Mouse (Mus musculus) limb, embryonic 15.5 days (tissue): ENCODE results near the gene Gm28553. TPM values are rescaled to one million over a fixed set of nuclear protein-coding genes. Genes with fewer than 3 reads are reported as not detected.
"Not testable (repeated sequence)": the region's sequence is repeated elsewhere in the genome, so short reads cannot be mapped to it uniquely, and the experiment has no call there.

Experiments used
- ATAC-seq: fragments of 200-750 bp; cut with Nextera tagmentation; 2 replicates; pipeline ENCODE4 v1.8.0; 2017; ENCODE audit warnings: low read depth, moderate TSS enrichment; ENCODE audit not compliant: insufficient number of reproducible peaks, low FRiP score, low TSS enrichment
- H3K27ac ChIP-seq: fragments of 300-500 bp; sonication (generic); 2 replicates; pipeline ENCODE4 v1.5.1; 2015; ENCODE audit warnings: moderate library complexity, mild to moderate bottlenecking, inconsistent platforms
- H3K27me3 ChIP-seq: fragments of 300-500 bp; sonication (generic); 2 replicates; pipeline ENCODE4 v1.6.1; 2015; ENCODE audit warnings: inconsistent platforms
- H3K36me3 ChIP-seq: fragments of 300-500 bp; sonication (generic); 2 replicates; pipeline ENCODE4 v1.6.1; 2015; ENCODE audit warnings: inconsistent platforms
- H3K4me1 ChIP-seq: fragments of 300-500 bp; sonication (generic); 2 replicates; pipeline ENCODE4 v1.6.1; 2015; ENCODE audit warnings: inconsistent platforms
- H3K4me2 ChIP-seq: fragments of 300-500 bp; sonication (generic); 2 replicates; pipeline ENCODE4 v1.6.1; 2015; ENCODE audit warnings: mild to moderate bottlenecking, inconsistent platforms
- H3K4me3 ChIP-seq: fragments of 300-500 bp; sonication (generic); 2 replicates; pipeline ENCODE4 v1.5.1; 2015; ENCODE audit warnings: mild to moderate bottlenecking, inconsistent platforms
- H3K9ac ChIP-seq: fragments of 300-500 bp; sonication (generic); 2 replicates; pipeline ENCODE4 v1.6.1; 2015; ENCODE audit warnings: inconsistent platforms
- H3K9me3 ChIP-seq: fragments of 300-500 bp; sonication (generic); 2 replicates; pipeline ENCODE4 v1.6.1; 2016; ENCODE audit warnings: inconsistent platforms
- WGBS: fragments of 180-500 bp; shearing (Covaris S2); methylation state at CpG from one replicate; pipeline ENCODE4 v1.1.7; 2015; 5-methylcytosine and 5-hydroxymethylcytosine counted together
- polyA plus RNA-seq: library from polyadenylated mRNA; unstranded; fragments of >200 nt; fragmentation: Nextera tagmentation; extraction: Ambion mirVana; gene quantifications from 2 replicates; pipeline ENCODE4 v1.2.1, GENCODE M21; 2015

Gene Gm28553
- polyA plus RNA-seq = not detected in 2 replicates

DNA sequence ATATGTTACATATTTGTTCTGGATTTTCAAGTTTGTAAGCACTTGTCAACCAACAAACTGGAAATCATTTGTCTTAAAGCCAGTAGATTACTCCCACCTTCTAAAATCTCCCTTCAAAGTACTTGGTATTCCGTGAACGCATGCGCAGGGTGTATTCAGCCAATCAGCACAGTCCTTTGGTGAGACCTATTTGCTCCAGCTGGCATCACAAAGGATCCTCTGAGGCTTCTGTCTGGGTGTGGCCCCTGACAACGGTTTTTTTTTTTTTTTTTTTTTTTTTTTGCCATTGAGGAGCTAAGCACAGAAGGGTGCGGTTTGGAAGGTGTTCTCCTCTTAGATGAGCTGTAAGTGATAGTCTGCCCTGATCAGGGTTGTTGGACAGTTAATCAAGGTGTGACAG is at the start of gene Gm28553:
Gm28553 (plus strand) TSS at position 301 of the 400 bp plus-strand sequence.
- H3K9ac ChIP-seq, H3K27ac ChIP-seq, H3K4me2 ChIP-seq, H3K9me3 ChIP-seq, ATAC-seq, H3K36me3 ChIP-seq, H3K4me1 ChIP-seq, H3K4me3 ChIP-seq, H3K27me3 ChIP-seq: not testable (repeated sequence)
- WGBS = no CpG with 5 or more reads among the region's 5 CpGs
